Mouse (Mus musculus) cerebellum, postnatal 25 days (tissue): ENCODE data around the gene Vmn1r45.
"Not testable (repeated sequence)": the region's sequence is repeated elsewhere in the genome, so short reads cannot be mapped to it uniquely, and the experiment has no call there.

ENCODE experiments used
- DNase-seq, 2 experiments: peaks; one replicate each; pipeline ENCODE4 v3.0.0; 2021; ENCODE audit warnings: mixed read lengths in 2 of 2

The Vmn1r45 gene

DNA sequence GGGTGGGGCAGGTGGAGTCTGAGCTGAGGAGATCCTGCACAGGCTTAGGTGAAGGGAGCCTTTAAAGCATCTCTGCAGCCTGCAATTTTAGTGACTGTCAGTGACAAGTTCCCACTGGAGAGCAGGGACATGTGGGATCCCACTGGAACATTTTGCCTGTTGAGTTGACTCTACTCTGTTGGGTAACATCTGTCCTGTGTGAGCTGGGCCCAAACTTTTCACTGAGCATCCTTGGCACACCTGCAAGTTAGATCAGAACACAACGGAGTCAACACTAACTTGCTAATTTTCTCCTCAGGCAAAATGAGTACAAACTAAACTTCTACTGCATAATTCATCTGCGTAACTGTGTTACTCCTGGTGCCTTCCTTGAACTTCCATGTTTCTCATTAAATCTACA is at the start of gene Vmn1r45:
Gene Vmn1r45, minus strand, starts transcription at position 101 of the 400 bp plus-strand sequence.
- DNase-seq, result not testable (repeated sequence)

DNA sequence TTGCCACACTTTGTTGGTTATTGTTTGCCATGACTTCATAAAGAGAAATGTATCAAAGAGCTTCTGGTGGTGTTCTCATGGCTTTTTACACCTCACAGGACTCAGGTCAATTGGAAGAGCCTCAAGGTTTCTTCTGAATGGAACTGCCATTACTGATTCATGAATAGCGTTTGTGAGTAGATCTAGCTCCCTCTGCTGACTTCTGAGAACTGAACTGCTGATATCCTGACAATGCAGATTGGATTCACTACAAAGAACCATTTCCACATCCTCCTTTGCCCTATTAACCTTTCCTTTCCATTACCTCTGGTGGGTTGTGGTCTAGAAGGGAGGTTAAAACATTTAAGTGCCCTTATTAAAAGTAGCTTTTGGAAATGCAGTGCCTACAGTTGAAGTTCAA is 45.6 kb upstream of the Vmn1r45 start:
- no peak for DNase-seq

DNA sequence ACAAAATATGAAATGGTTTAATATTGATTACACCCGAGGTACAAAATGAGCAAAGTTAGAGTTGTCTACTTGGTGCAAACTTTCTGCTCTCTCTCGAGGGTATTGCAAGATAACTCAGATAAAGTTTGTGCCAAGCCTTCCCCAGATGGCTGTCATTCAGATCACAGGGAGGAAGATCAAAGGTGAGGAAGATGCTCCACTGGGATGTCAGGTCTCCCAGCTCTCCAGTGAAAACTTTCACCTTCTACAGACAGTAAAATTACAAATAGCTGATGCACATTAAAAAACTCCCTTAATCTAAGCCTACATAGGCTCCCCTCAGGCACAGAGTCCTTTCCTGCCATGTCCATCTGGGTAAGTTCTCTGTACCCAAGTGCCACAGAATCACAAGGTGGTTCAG is 28.6 kb upstream of the Vmn1r45 start, which contains the start of gene Vmn1r46:
Gene Vmn1r46, plus strand, starts transcription at position 301 of the 400 bp plus-strand sequence.
- no peak for DNase-seq

DNA sequence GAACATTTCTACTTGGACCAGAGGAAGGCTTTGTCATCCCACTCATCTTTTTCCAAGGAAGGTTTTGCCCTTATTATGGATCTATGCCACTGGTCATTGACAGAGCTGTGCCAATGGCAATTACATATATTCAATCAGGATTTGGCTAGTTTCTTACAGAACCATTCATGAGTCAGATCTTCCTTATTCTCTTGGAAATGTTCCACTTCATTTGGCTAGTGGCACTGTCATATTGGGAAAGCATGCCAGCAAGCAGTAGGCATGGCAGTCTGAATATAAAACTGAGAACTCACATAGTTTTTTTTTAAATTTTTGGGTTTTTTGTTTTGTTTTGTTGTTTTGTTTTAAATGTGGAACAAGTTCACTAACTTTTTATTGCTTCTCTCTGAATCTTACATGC is 25.9 kb upstream of the Vmn1r45 start:
- no peak for DNase-seq

- no peak for DNase-seq
Observed at GRCm38 (mm10) chr6:89953556-89953955, 13.2 kb upstream of the Vmn1r45 start.

- DNase-seq, result no peak
Observed at GRCm38 (mm10) chr6:89940926-89941325, 528 bp upstream of the Vmn1r45 start.

DNA sequence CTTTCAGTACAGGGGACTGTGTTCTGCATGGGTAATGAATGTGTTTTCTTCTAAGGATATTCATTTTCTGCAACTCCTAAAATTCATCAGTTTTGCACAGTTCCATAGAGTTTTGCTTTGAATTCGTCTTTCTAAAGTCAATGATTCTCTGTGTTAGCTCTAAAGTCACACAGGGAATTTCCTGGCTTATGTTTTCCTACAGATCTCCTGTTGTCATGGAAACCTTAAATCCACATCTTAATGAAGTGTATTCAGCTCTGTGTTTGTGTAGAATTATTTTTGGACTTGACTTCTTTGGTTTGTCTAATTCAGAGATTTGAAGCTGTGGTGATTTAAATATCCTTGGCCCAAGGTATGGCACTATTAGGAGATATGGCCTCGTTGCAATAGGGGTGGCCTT is 56.6 kb downstream of the Vmn1r45 start:
- DNase-seq, result no peak

GRCm38 (mm10) chr6:89883360-89883759 is 57.0 kb downstream of the Vmn1r45 start, which contains the start of gene Vmn1r44:
Gene Vmn1r44 (plus strand): TSS chr6:89883660.
- DNase-seq, result no peak
